Mouse (Mus musculus): ENCODE results near the gene St3gal3.

Gene St3gal3

GRCm38 (mm10) chr4:118053904-118054303 is 80.8 kb downstream of the St3gal3 start:
- DNase-seq (ENCODE audit: low read depth) = no peak

- no peak for DNase-seq (ENCODE audit: low read depth)
Observed at GRCm38 (mm10) chr4:118049606-118050302, 85.0 kb downstream of the St3gal3 start.

- no peak for DNase-seq (ENCODE audit: low read depth)
Observed at GRCm38 (mm10) chr4:118044510-118044909, 90.2 kb downstream of the St3gal3 start.

GRCm38 (mm10) chr4:118043331-118044002 is 91.2 kb downstream of the St3gal3 start:
- no peak for DNase-seq (ENCODE audit: low read depth)

DNA sequence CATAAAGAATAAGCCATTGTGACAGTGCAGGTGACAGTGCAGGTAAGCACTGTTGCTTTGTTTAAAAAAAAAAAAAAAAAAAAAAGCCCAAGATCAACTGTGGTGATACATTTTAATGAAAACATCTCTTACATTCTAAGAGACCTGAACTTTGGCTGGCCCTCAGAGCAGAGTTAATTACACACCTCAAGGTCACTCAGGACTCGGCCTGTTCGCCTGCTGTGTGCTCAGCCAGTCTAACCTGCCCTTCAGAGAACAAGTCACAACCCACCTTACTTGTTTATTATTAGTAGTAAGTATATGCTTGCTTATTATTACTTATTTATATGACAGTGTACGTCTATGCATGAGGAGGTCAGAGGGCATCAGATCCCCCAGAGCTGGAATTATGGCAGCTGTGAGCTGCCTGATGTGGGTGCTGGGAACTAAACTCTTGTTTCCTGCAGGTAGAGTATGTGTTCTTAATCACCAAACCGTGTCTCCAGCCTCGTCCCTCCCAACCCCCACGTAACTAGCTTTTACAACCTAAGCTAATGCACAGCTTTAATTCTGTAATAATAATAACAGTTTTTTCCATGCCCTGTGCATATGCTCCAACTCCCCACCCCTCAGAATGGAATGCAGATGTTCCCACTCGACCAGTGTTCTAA is 91.9 kb downstream of the St3gal3 start:
- no peak for DNase-seq (ENCODE audit: low read depth)

DNA sequence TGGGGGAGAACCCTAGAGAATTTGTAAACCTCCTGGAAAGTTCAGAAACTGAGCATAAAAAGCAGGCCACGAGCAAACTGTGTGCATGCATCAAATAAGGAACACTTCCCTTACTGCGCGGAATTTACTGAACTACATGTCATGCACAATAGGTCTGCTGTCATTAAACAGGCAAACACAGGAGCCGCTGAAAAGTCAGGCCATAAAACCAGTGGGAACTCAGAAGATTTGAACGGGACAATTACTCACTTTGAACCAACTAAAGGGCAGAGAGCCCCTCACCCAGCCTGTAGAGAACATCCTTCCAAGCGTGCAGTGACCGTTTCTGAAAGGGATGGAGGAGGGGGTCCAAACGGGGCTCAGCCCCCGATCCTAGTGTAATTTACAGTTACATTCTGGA is 93.6 kb downstream of the St3gal3 start:
- no peak for DNase-seq (ENCODE audit: low read depth)

DNA sequence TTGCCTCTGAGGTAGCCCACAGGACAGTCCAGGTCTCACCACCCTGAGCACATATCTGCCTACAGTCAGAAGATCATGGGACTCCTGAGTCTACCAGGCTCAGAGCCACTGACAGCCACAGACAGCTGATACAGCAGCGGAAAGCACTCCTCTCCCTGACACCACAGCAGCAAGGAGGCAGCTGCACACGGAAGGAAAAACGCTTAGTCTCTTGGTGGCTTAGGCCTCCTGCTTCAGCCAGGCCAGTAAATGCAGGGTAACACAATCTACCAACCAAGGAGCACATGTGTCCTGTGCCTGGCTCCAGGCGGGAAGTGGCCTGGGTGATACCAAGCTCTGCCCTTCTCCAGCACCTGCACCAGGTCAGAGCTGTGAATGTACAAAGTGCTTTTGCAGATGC is 94.1 kb downstream of the St3gal3 start:
- no peak for DNase-seq (ENCODE audit: low read depth)

DNA sequence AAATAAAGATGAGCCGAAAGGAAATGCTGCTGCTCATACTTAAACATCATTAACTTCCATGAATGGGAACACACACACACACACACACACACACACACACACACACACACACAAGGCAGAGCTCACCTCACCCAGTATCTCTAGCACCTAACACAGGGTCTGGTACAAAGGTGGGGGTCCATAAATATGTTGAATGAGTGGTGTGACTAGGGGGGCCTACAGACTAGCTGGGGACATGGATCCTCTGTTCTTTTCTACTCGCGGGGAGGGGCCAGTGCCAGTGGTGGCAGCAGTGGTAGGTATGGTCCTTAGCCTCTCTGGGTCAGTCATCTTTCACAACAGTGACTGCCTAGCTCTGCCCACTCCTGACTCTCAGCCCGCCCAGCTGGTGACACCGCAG is 94.8 kb downstream of the St3gal3 start:
- no peak for DNase-seq (ENCODE audit: low read depth)

DNA sequence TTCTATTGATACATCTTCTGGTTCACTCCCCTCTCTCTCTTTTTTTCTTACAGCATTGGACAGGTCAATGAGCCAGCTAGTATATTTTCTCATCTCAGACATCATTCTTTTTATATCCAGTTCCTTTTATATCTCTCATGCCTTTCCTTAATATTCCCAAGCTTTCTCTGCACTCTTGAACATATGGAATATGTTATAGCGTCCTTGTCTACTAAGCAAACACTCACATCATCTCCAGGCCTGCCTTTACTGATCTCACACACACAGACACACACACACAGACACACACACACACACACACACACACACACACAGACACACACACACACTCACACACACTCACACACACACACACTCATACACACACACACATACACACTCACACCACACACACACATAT is 96.7 kb downstream of the St3gal3 start:
- no peak for DNase-seq (ENCODE audit: low read depth)

DNA sequence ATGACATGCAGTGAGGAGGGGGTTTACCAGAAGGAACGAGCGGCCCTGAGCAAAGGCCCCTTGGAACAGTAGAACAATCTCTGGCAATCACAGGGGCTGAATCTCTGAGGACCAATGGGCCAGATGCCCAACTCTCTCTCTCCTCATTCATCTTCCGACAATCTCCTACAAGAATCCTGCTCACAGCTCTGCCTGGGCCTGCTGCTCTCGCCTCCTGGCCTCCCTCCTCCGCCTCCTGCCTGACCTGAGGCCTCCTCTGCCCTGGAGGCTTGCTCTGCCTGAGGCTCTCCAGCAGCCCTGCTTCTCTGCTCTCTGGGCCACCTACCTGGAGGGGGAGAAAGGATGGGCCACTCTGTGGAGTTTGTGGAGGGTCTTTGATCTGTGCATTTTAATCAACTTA is 97.3 kb downstream of the St3gal3 start:
- no peak for DNase-seq (ENCODE audit: low read depth)

GRCm38 (mm10) chr4:118036531-118036930 is 98.2 kb downstream of the St3gal3 start:
- no peak for DNase-seq (ENCODE audit: low read depth)

- no peak for DNase-seq (ENCODE audit: low read depth)
Observed at GRCm38 (mm10) chr4:118035090-118035489, 99.6 kb downstream of the St3gal3 start.

DNA sequence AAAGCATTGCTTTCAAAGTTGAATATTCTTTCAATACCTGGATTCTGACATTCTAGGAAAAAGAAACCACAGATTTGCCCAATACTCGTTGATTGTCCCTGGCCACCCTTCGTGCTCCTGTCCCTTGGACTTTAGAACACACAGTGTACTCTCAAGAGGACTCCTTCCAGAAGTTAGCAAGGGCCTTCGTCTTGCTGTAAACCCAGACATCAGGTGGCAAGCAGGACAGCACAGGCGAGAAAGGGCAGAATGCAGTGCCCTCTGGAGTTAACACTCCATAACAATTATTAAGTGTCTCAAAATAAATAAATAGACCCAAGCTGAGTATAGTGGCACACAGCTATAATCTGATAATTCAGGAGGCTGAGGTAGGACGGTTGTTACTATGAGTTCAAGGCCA is 101.7 kb downstream of the St3gal3 start:
- no peak for DNase-seq (ENCODE audit: low read depth)

DNA sequence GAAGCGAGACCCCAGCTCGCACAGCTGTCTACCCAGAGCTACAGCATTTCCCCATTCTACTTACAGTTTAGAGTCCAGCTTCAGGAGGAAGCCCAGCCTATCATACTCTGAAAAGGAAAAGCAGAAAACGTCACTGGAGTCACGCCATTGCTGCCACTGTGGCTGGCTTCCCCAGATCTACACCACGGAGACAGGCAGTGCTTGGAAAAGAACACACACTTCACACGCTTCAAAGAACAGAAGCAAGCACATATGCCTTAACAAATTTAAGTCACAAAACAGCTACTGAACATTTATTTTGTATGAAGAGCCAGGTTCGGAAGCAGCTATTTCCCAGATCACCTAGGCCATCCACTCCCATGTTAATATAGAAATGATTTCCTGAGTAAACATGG is 102.9 kb downstream of the St3gal3 start:
- DNase-seq (ENCODE audit: low read depth) = no peak

- DNase-seq (ENCODE audit: low read depth) = no peak
Observed at GRCm38 (mm10) chr4:118031132-118031775, 103.5 kb downstream of the St3gal3 start.

GRCm38 (mm10) chr4:118030330-118030729 is 104.4 kb downstream of the St3gal3 start:
- no peak for DNase-seq (ENCODE audit: low read depth)

- no peak for DNase-seq (ENCODE audit: low read depth)
Observed at GRCm38 (mm10) chr4:118029892-118030291, 104.8 kb downstream of the St3gal3 start.

DNA sequence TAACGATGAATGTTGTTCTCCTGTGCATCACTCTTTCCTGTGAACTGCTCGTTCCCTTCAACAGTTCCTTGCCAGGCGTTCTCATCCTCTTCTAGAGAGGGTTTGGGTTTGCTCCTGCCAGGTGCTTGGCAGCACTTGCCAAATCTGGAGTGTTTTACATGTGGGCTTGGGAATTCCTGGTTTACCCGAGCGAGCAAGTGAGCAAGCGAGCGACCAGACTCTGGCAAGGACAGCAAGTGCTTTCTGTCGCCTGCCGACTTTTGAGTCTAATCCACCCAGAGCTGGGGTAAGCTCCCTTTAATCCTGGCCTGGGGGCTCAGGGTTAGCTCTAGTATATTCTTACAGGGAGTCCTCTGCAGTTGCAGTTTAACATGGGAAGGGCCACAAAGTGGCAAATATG is 105.7 kb downstream of the St3gal3 start:
- no peak for DNase-seq (ENCODE audit: low read depth)

DNA sequence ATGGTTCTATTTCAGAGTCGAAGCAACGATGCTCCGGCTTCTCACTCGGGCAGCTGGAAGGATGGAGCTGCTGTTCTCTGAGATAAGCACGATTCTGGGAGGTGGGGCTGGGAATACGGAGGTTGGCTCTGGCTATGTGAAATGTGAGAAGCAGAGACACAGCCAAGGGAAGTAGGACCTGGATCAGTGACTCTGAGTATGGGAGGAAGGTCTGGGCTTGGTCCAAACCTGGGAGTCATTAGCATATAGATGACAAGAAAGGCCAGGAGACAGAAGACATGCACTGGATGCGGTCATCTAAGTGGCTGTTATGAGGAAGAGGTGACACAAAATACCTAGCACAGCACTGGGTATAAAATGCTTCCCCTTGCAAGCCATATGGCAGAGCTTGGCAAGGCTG is 108.8 kb downstream of the St3gal3 start:
- no peak for DNase-seq (ENCODE audit: low read depth)

DNA sequence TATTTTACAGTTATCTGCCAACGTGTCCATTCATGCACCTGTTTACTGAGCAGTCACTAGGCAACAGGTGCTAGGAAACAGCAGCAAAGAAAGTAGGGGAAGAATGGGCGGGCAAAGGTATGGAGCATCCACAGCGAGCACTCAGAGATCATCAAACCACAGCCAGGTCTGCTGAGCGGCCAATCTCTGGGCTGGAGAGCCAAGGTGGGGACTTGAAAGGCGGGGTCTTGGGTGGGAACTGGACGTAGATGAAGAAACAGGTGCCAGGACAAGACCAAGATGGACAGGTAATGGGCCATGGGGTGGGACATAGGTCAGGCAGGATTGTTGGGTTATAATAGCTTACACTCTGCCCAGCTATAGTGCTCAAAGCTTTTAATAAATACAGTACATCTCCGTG is 109.3 kb downstream of the St3gal3 start:
- DNase-seq (ENCODE audit: low read depth) = no peak

DNA sequence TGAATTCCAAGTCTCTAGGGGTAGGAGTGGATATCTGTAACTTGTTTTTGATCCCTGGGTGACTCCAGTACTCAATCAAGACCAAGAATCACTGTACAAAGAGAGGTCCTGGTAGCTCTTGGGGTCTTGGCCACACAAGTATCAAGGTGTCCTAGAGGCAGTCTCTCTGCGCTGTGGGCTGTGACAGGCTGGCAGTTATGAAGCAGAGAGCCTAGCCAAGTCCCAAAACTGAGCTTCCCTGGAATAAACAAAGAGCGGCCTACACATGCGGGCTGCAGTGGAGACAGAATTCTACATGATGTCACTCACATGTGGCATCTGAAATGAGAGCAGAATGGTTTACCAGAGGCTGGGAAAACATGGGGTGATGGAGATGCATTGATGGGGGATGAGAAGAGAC is 111.9 kb downstream of the St3gal3 start:
- DNase-seq (ENCODE audit: low read depth) = no peak

- no peak for DNase-seq (ENCODE audit: low read depth)
Observed at GRCm38 (mm10) chr4:118022406-118022805, 112.3 kb downstream of the St3gal3 start.

DNA sequence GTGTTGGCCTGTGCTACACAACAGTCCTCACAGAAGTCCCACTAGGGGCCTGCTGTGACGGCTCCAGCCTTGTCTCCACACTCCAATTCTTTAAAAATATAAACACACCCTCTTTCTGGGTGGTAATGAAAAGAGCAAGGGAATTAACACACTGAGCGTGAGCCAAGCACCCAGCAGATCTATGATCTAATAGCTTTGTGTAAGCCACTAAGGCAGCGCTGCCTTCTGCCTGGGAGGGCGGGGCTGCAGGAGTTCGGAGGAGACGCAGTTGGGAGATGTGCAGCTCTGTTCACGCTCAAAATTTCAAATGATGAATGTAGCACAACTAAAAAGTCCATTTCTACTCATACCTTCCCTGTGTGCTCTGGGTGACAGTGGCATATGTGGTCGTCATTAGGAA is 115.1 kb downstream of the St3gal3 start:
- no peak for DNase-seq (ENCODE audit: low read depth)

Measured in naive thymus-derived CD4-positive, alpha-beta T cell, adult 2 months (primary cell).